Comparison of ENCODE assay signal across 14 mouse cellular contexts in genomic region chr9:16994169-16994568, GRCm38 (mm10).
DNase-seq lines count a peak whose midpoint lies in the region; ATAC-seq and TF ChIP-seq lines count a peak whose summit lies in the region.
"Had no signal": no experiment of that assay in that cellular context is flagged by ENCODE, and none has a peak within 500 bp of the region (broad histone marks: within the 10 kb centered on the region; RNA-seq: fewer than 3 reads in every experiment).

No protein-coding gene starts in this region.

- TF ChIP-seq EP300 in lung, postnatal 0 days (IDR thresholded peaks at IDR 0.05): no peak

- no peaks in the 10 kb centered on the region for H3K4me1 ChIP-seq in heart, embryonic 10.5 days
- H3K4me1 ChIP-seq in lung, embryonic 14.5 days (ENCODE audit: insufficient read depth): no peaks in the 10 kb centered on the region
- H3K4me1 ChIP-seq in lung, postnatal 0 days (ENCODE audit: insufficient read depth, low read depth, low read length): no peaks in the 10 kb centered on the region
- H3K4me1 ChIP-seq: embryonic facial prominence, embryonic 13.5 days; forebrain, embryonic 15.5 days; liver, embryonic 13.5 days had no signal

- no peak for ATAC-seq in lung, embryonic 14.5 days (ENCODE audit: insufficient read depth)
- ATAC-seq in lung, postnatal 0 days: no peak
- ATAC-seq: forebrain, embryonic 15.5 days had no signal

- 72% methylated on average over 2 of the region's 2 CpGs for whole genome bisulfite sequencing in heart, embryonic 10.5 days
- WGBS in lung, embryonic 14.5 days: 58% methylated on average over 2 of the region's 2 CpGs
- 61% methylated on average over 2 of the region's 2 CpGs for WGBS in lung, postnatal 0 days

- no peak overlapping the region for H3K4me2 ChIP-seq in lung, embryonic 14.5 days
- H3K4me2 ChIP-seq in lung, postnatal 0 days (replicated peaks; ENCODE audit: low read depth, low read length): no peak overlapping the region
- H3K4me2 ChIP-seq: embryonic facial prominence, embryonic 13.5 days; forebrain, embryonic 15.5 days; liver, embryonic 13.5 days had no signal

- DNase-seq in heart, adult 18-20 months: peak; percentile 25 to 57
- no peak for DNase-seq in heart, embryonic 10.5 days (ENCODE audit: low spot score)
- peak; percentile 5 for DNase-seq in lung, embryonic 14.5 days
- no peak for DNase-seq in lung, postnatal 0 days (ENCODE audit: low spot score)
- DNase-seq in gastrocnemius, postnatal 25 days: peak; percentile 8
- DNase-seq in kidney, postnatal 4 days: peak; percentile 57
- no peak for DNase-seq in cerebellum, adult 8-10 months
- DNase-seq in natural killer cell, adult 2 months (ENCODE audit: low spot score in 2 of 2): no peak
- DNase-seq: adrenal gland, postnatal 25 days; liver, embryonic 13.5 days; spleen, adult 18-20 months had no signal

- H3K9ac ChIP-seq in lung, embryonic 14.5 days: no peak overlapping the region
- H3K9ac ChIP-seq in lung, postnatal 0 days (replicated peaks; ENCODE audit: low read depth): no peak overlapping the region
- H3K9ac ChIP-seq: embryonic facial prominence, embryonic 13.5 days; forebrain, embryonic 15.5 days; liver, embryonic 13.5 days had no signal

- no peaks in the 10 kb centered on the region for H3K9me3 ChIP-seq in heart, embryonic 10.5 days
- no peaks in the 10 kb centered on the region for H3K9me3 ChIP-seq in lung, embryonic 14.5 days (ENCODE audit: low read depth, low read length)
- H3K9me3 ChIP-seq in lung, postnatal 0 days (ENCODE audit: low read length): no peaks in the 10 kb centered on the region
- H3K9me3 ChIP-seq: embryonic facial prominence, embryonic 13.5 days; forebrain, embryonic 15.5 days; liver, embryonic 13.5 days had no signal

- no peak for TF ChIP-seq CTCF in lung, embryonic 14.5 days (IDR thresholded peaks at IDR 0.05; ENCODE audit: low read depth)
- TF ChIP-seq CTCF in lung, postnatal 0 days (IDR thresholded peaks at IDR 0.05): no peak

- H3K36me3 ChIP-seq in heart, embryonic 10.5 days: no peaks in the 10 kb centered on the region
- H3K36me3 ChIP-seq in lung, embryonic 14.5 days (ENCODE audit: insufficient read depth): no peaks in the 10 kb centered on the region
- H3K36me3 ChIP-seq in lung, postnatal 0 days (ENCODE audit: insufficient read depth, low read length): no peaks in the 10 kb centered on the region
- H3K36me3 ChIP-seq: embryonic facial prominence, embryonic 13.5 days; forebrain, embryonic 15.5 days; liver, embryonic 13.5 days had no signal

- H3K4me3 ChIP-seq in heart, embryonic 10.5 days: no peak overlapping the region
- no peak overlapping the region for H3K4me3 ChIP-seq in lung, embryonic 14.5 days (ENCODE audit: low read depth, low read length)
- H3K4me3 ChIP-seq in lung, postnatal 0 days (ENCODE audit: low read depth, low read length): no peak overlapping the region
- H3K4me3 ChIP-seq: embryonic facial prominence, embryonic 13.5 days; forebrain, embryonic 15.5 days; liver, embryonic 13.5 days had no signal

- H3K27ac ChIP-seq in heart, embryonic 10.5 days: no peak overlapping the region
- H3K27ac ChIP-seq in lung, embryonic 14.5 days (ENCODE audit: low read depth): no peak overlapping the region
- no peak overlapping the region for H3K27ac ChIP-seq in lung, postnatal 0 days (ENCODE audit: low read length)
- H3K27ac ChIP-seq: embryonic facial prominence, embryonic 13.5 days; forebrain, embryonic 15.5 days; liver, embryonic 13.5 days had no signal

- no peaks in the 10 kb centered on the region for H3K27me3 ChIP-seq in heart, embryonic 10.5 days (ENCODE audit: insufficient read depth, poor library complexity, severe bottlenecking)
- no peaks in the 10 kb centered on the region for H3K27me3 ChIP-seq in lung, embryonic 14.5 days (ENCODE audit: insufficient read depth, low read length)
- H3K27me3 ChIP-seq in lung, postnatal 0 days (replicated peaks; ENCODE audit: insufficient read depth, low read length): no peaks in the 10 kb centered on the region
- H3K27me3 ChIP-seq: CH12.LX; embryonic facial prominence, embryonic 13.5 days; forebrain, embryonic 15.5 days; liver, embryonic 13.5 days had no signal

Comparison
In these comparisons a context has a peak if more than half of its experiments do, and no peak if none do; other contexts are left out.
1. DNase-seq: peak in heart, adult 18-20 months (2 of 2), lung, embryonic 14.5 days (single experiment), gastrocnemius, postnatal 25 days (single experiment) and kidney, postnatal 4 days (2 of 2); none in heart, embryonic 10.5 days (single experiment), lung, postnatal 0 days (single experiment), cerebellum, adult 8-10 months (single experiment) and natural killer cell, adult 2 months (0 of 2).